Mouse (Mus musculus) olfactory bulb, adult 2 months (tissue): ENCODE measurements around the gene Gnat1.

Experiments
- CTCF ChIP-seq: fragments of 200-500 bp; IDR thresholded peaks from 2 replicates; pipeline ENCODE4 v1.5.1; 2012; ENCODE audit warnings: low read depth, mild to moderate bottlenecking, low read length, moderate library complexity; ENCODE audit not compliant: insufficient read depth
- POLR2A ChIP-seq: fragments of 200-500 bp; IDR thresholded peaks from 2 replicates; pipeline ENCODE4 v1.6.1; 2012; ENCODE audit warnings: mild to moderate bottlenecking, low read depth, low read length, moderate library complexity; ENCODE audit not compliant: insufficient read depth

- TF ChIP-seq CTCF (no peak), POLR2A (no peak)
These were observed 9.3 kb downstream of the Gnat1 start for GRCm38 (mm10) chr9:107670259-107670658.
